Mouse (Mus musculus) liver, embryonic 11.5 days (tissue): ENCODE measurements at regions not wholly inside any gene's neighbourhood (a gene's known extent, or its start where the extent isn't known, plus 50 kb on each side); places are given as distances from the start of the nearest gene placed in this dataset.
"Not testable (repeated sequence)": the region's sequence is repeated elsewhere in the genome, so short reads cannot be mapped to it uniquely, and the experiment has no call there.

Experiments used
- ATAC-seq: fragments of 200-750 bp; cut with Nextera tagmentation; replicated peaks from 2 replicates; pipeline ENCODE4 v1.8.0; 2017; ENCODE audit warnings: moderate number of reproducible peaks, mild to moderate bottlenecking, moderate TSS enrichment, moderate library complexity; ENCODE audit not compliant: low FRiP score
- DNase-seq: peaks from one replicate; pipeline ENCODE4 v3.0.0-alpha.2; 2017; ENCODE audit warnings: low spot score
- H3K27ac ChIP-seq: fragments of 300-500 bp; sonication (generic); 2 replicates; pipeline ENCODE4 v1.5.1; 2014; ENCODE audit warnings: mild to moderate bottlenecking, low read depth, low read length, control low read depth
- H3K27me3 ChIP-seq: fragments of 300-500 bp; sonication (generic); replicated peaks from 2 replicates; pipeline ENCODE4 v1.6.1; 2014; ENCODE audit warnings: low read length, mixed read lengths; ENCODE audit not compliant: control insufficient read depth, insufficient read depth
- H3K36me3 ChIP-seq: fragments of 300-500 bp; sonication (generic); 2 replicates; pipeline ENCODE4 v1.6.1; 2014; ENCODE audit warnings: mild to moderate bottlenecking, low read length, moderate library complexity, mixed read lengths; ENCODE audit not compliant: control insufficient read depth, insufficient read depth
- H3K4me1 ChIP-seq: fragments of 300-500 bp; sonication (generic); replicated peaks from 2 replicates; pipeline ENCODE4 v1.6.1; 2014; ENCODE audit warnings: low read length, mixed read lengths; ENCODE audit not compliant: control insufficient read depth, insufficient read depth
- H3K4me2 ChIP-seq: fragments of 300-500 bp; sonication (generic); 2 replicates; pipeline ENCODE4 v1.6.1; 2014; ENCODE audit warnings: mild to moderate bottlenecking, control low read depth, moderate library complexity
- H3K4me3 ChIP-seq: fragments of 300-500 bp; sonication (generic); 2 replicates; pipeline ENCODE4 v1.5.1; 2014; ENCODE audit warnings: low read depth, low read length, control low read depth
- H3K9ac ChIP-seq: fragments of 300-500 bp; sonication (generic); 2 replicates; pipeline ENCODE4 v1.6.1; 2014; ENCODE audit warnings: low read depth, low read length, control low read depth
- H3K9me3 ChIP-seq: fragments of 300-500 bp; sonication (generic); 2 replicates; pipeline ENCODE4 v1.6.1; 2016; ENCODE audit warnings: low read length, inconsistent platforms, mixed read lengths; ENCODE audit not compliant: control insufficient read depth
- WGBS: fragments of 180-500 bp; shearing (Covaris S2); extraction: QIAGEN DNeasy Blood & Tissue Kit; methylation state at CpG from one replicate; pipeline ENCODE4 v1.1.7; 2014; 5-methylcytosine and 5-hydroxymethylcytosine counted together

DNA sequence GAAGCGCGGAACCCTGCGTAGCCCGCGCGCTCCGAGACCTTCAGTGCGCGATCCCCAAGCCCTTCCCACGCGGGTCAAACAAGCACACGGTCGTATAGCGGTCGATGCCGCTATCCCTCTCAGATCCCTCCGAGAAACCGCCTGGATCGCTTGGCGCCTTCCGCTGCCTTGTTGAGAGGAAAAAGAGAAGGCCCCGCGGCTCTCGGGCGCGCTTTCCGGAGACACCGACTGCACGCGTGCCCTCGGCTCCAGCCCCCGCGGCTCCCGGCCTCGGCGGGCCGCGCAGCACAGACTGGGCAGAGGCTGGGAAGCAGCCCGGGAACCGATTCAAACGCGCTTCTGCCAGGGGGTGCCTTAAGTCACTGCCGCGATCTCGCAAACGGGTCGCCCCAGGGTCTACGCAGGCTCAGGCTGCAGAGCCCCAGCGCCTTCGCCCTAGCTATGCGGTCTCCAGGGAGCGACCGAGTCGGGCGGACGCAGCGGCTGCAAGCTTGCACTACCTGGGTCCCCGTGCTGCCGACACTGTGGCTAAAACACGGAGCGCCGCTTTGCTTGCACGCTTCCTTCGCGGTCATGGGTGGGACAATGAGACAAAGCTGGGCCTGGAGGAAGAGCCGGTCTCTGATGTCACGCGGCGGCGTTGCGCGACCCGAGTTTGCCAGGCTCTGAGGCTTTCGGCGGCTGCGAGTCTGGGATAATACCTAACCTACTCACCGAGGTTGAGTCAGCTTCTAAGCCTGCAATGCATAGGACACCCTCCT lies 87.3 kb downstream of the Crisp4 start:
- peaks cover 31% of the 10 kb centered on the region for H3K27me3 ChIP-seq
- H3K9me3 ChIP-seq = no peaks in the 10 kb centered on the region
- peak overlapping the region; percentile 70 for H3K4me2 ChIP-seq
- H3K4me1 ChIP-seq = no peaks in the 10 kb centered on the region
- H3K4me3 ChIP-seq = peak overlapping the region; percentile 47
- H3K9ac ChIP-seq = no peak overlapping the region
- H3K36me3 ChIP-seq = no peaks in the 10 kb centered on the region
- H3K27ac ChIP-seq = no peak overlapping the region
- 0 out of 2 replicates have a peak, but pooled peaks have one; percentile 31 for ATAC-seq
- WGBS = 1% methylated on average over 77 of the region's 77 CpGs
- DNase-seq = peak; percentile 46

DNA sequence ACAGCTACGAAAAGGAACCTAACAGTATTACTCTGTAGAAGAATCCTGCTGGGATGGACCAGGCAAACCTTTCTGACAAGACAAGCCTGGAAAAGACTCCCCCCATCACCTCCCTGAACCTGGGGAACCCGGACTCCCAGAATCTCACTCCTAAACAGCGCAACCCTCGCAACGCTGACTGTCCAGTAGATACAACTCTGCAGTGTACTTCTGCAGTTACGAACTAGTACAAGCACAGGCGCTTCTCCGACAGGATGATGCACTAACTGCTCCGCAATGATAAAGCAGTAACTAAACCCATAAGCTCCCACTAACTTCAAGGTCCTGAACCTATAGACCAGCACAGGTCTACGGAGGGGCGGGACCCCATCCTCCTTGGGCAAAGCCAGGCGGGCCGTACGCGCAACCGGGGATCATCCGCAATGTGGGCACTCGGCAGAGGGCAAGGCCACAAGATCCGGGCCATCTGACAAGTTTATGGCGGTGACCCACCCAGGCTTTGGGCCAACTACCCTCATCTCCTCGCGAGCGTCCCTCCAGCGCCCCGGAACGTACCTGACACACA lies 88.0 kb downstream of the Crisp4 start:
- Histone ChIP-seq H3K4me2 (peak overlapping the region; percentile 70), H3K36me3 (no peaks in the 10 kb centered on the region), H3K4me1 (no peaks in the 10 kb centered on the region), H3K27me3 (peaks cover 31% of the 10 kb centered on the region), H3K9ac (no peak overlapping the region), H3K27ac (no peak overlapping the region), H3K4me3 (peak overlapping the region; percentile 47), H3K9me3 (no peaks in the 10 kb centered on the region)
- DNase-seq (peak; percentile 36), ATAC-seq (0 out of 2 replicates have a peak, but pooled peaks have one; percentile 4)
- WGBS = 3% methylated on average over 26 of the region's 26 CpGs

DNA sequence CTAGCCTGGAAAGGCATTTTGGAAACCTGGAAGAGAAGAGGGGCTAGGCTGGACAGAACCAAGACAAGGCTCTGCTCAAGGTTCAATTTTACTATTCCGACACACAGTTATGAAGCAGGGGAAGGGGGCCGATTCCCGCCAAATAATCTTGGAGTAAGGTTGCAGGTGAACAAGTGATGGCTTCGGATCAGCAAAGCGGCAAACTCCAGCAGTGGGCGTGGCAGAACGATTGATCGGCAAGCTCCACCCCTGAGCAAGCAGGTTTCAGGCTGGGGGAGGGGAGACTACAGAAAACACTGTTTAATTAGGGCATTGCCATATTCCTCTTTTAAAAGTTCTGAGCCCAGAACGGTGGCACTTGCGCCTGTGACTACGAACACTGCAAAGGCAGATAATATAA lies 88.7 kb downstream of the Crisp4 start:
- WGBS = 10% methylated on average over 11 of the region's 11 CpGs
- not testable (repeated sequence) for H3K9ac ChIP-seq, ATAC-seq, H3K4me2 ChIP-seq, H3K9me3 ChIP-seq, H3K4me1 ChIP-seq, H3K4me3 ChIP-seq, DNase-seq, H3K27ac ChIP-seq, H3K36me3 ChIP-seq
- H3K27me3 ChIP-seq = peaks cover 31% of the 10 kb centered on the region

DNA sequence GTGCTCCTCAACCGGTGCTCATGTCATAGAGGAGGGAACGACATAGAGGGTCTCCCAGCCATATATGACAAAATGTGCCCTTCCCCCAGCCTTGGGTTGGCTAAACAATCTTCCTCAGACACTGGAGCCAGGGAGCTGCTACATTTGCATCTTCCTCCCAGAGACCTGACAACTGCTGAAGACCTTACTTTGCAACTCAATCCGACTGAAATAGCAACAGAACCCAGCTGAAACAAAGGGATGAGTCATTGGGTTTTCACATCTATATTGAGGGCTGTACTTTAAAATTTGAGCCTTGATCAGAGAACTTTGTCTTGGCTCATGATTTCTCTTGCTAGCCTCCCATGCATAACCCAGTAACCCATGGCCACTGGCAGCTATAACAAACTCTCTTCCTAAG lies 115.5 kb downstream of the Crisp4 start:
- WGBS = 55% methylated on average over 3 of the region's 3 CpGs
- H3K9ac ChIP-seq = no peak overlapping the region
- H3K9me3 ChIP-seq = no peaks in the 10 kb centered on the region
- H3K27me3 ChIP-seq = no peaks in the 10 kb centered on the region
- DNase-seq (no peak), ATAC-seq (no peak)
- no peaks in the 10 kb centered on the region for H3K36me3 ChIP-seq
- H3K27ac ChIP-seq = no peak overlapping the region
- H3K4me1 ChIP-seq = no peaks in the 10 kb centered on the region
- H3K4me2 ChIP-seq = no peak overlapping the region
- no peak overlapping the region for H3K4me3 ChIP-seq

DNA sequence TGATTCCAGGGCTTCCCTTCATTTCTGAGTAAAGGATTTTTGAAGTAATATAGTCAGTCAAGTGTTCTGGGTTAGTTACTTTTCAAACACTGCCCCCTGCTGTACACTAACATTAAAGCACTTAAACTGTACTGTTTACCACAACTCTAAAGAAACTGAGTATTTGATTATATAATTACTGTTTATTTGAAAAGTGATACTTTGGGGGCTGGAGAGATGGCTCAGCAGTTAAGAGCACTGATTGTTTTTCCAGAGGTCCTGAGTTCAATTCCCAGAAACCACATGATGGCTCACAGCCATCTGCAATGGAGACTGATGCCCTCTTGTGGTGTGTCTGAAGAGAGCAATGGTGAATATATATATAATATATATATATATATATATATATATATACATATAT lies 132.8 kb downstream of the Crisp4 start:
- ATAC-seq, H3K36me3 ChIP-seq, H3K27ac ChIP-seq, H3K4me3 ChIP-seq, H3K27me3 ChIP-seq, H3K4me1 ChIP-seq, H3K9ac ChIP-seq, H3K4me2 ChIP-seq, H3K9me3 ChIP-seq, DNase-seq: not testable (repeated sequence)

DNA sequence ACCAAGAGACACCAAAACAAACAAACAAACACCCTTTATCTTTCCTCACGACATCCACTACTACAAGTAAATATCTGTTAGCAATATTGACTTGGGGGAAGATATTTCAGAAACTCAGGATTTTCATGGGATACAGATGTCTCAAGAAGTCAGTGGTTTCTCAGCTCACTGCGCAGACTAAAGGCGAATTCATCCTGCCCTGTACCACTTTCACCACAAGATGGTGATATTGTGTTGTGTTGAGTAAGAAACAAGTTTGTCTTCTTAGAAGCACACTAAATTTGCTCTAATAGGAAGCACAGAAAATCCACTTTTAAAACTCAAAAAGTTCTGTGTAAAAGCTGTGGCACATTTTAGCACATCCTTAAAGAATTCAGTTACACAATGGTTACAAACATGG lies 165.1 kb downstream of the Crisp4 start:
- H3K27ac ChIP-seq = no peak overlapping the region
- no peaks in the 10 kb centered on the region for H3K9me3 ChIP-seq
- whole genome bisulfite sequencing = 13% methylated on average over 3 of the region's 3 CpGs
- H3K4me3 ChIP-seq = no peak overlapping the region
- H3K9ac ChIP-seq = no peak overlapping the region
- ATAC-seq = no peak
- no peaks in the 10 kb centered on the region for H3K4me1 ChIP-seq
- no peak for DNase-seq
- H3K27me3 ChIP-seq = no peaks in the 10 kb centered on the region
- H3K36me3 ChIP-seq = no peaks in the 10 kb centered on the region
- H3K4me2 ChIP-seq = no peak overlapping the region

DNA sequence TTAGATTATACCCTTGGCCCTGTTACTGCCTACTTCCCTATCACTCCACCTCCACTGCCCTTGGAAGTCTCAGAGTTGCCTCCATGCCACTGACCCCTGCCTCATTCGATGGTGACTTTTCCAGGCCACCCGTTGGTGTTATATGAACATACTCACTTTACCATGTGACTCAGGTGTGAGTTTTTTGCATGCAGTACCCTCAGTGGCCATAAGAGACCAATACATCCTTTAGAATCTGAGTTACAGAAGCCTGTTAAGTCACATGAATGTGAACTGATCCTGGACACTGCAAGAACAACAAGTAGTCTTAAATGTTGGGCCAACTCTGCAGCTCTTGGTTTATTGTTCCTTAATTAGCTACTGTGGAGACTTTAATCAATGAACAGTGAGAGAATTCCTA lies 167.6 kb downstream of the Crisp4 start:
- no peaks in the 10 kb centered on the region for H3K4me1 ChIP-seq
- no peak overlapping the region for H3K4me2 ChIP-seq
- H3K36me3 ChIP-seq = no peaks in the 10 kb centered on the region
- H3K27me3 ChIP-seq = no peaks in the 10 kb centered on the region
- ATAC-seq (no peak), DNase-seq (no peak)
- H3K27ac ChIP-seq = no peak overlapping the region
- H3K9me3 ChIP-seq = no peaks in the 10 kb centered on the region
- no peak overlapping the region for H3K9ac ChIP-seq
- no peak overlapping the region for H3K4me3 ChIP-seq
- WGBS = 62% methylated on average over 2 of the region's 2 CpGs

DNA sequence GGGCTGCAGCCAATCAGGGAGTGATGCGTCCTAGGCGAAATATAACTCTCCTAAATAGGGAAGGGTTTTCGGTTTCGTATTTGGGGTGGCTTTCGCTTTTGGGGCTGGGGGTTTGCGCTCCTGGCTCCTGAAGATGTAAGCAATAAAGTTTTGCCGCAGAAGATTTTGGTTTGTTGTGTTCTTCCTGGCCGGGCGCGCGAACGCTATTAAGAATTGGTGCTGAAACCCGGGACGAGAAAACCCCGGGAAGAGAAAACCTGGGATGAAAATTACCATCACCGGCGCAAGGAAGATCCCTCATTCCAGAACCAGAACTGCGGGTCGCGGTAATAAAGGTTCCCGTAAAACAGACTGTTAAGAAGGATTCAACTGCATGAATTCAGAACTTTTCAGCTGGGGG lies 188.8 kb downstream of the Crisp4 start:
- 90% methylated on average over 15 of the region's 21 CpGs for WGBS
- not testable (repeated sequence) for H3K9ac ChIP-seq, H3K27me3 ChIP-seq, H3K4me3 ChIP-seq, H3K36me3 ChIP-seq, H3K27ac ChIP-seq, H3K4me1 ChIP-seq, H3K4me2 ChIP-seq, ATAC-seq, H3K9me3 ChIP-seq, DNase-seq
